Mouse (Mus musculus): ENCODE measurements at regions not wholly inside any gene's neighbourhood (a gene's known extent, or its start where the extent isn't known, plus 50 kb on each side); places are given as distances from the start of the nearest gene placed in this dataset.

DNA sequence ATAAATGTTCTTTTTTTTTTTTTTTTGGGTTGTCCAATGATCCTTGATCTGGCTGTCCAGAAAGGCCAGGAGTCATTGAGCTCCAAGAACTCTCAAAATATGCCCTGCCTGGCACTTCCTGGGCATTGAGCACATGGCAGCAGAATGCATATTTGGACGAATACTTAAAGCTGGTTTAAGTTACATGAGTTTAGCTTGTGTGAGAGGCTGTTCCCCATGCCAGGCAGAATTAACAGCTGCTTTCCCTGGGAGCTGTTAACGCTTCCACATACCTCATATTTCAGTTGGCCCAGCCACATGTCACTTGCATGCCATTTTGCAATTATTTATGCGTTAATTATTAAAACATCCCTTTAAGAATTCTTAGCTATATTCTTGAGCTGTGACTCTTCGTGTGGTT, 56.6 kb upstream of the Ankfn1 start:
- ATAC-seq (ENCODE audit: insufficient number of reproducible peaks, low FRiP score, low TSS enrichment, low read depth), result no peak
- Histone ChIP-seq H3K36me3 (ENCODE audit: control insufficient read depth, insufficient read depth, low read length) (no peaks in the 10 kb centered on the region), H3K4me3 (ENCODE audit: low read depth, low read length) (no peak overlapping the region), H3K4me1 (ENCODE audit: control insufficient read depth, insufficient read depth, low read length) (no peaks in the 10 kb centered on the region), H3K4me2 (ENCODE audit: low read depth, severe bottlenecking) (no peak overlapping the region), H3K9ac (ENCODE audit: low read length) (no peak overlapping the region), H3K9me3 (ENCODE audit: control insufficient read depth, low read length) (no peaks in the 10 kb centered on the region), H3K27me3 (ENCODE audit: control insufficient read depth, insufficient read depth, low read length) (no peaks in the 10 kb centered on the region), H3K27ac (replicated peaks; ENCODE audit: low read depth, low read length) (no peak overlapping the region)
- DNase-seq (ENCODE audit: low spot score), result no peak
- 68% methylated on average over 4 of the region's 4 CpGs for WGBS

DNA sequence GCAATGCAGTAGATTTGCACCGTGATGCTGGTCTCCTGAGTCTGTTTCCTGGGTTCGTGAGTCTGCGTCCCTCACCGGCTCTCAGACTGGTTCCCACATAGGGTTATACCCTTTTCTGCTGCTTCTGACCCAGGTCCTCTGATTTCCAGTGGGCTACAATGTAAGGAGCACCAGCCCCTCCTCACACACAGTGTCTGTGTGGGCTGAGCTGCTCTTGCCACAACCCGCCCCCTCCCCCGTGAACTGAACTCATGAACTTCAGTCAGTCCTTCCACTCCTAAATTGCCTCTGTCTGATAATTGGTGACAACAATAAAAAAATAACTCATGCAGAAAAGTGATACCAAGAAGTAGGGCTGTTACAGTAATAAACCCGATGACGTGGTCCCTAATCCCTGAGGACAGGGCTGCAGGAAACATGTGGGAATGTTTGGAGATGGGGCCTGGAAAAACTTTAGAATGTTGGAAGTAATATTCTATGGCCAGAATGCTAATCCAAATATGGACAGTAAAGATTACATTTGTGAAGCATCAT, 54.2 kb upstream of the Ankfn1 start:
- Histone ChIP-seq H3K27ac (replicated peaks; ENCODE audit: low read depth, low read length) (no peak overlapping the region), H3K4me2 (ENCODE audit: low read depth, severe bottlenecking) (no peak overlapping the region), H3K4me3 (ENCODE audit: low read depth, low read length) (no peak overlapping the region), H3K27me3 (ENCODE audit: control insufficient read depth, insufficient read depth, low read length) (no peaks in the 10 kb centered on the region), H3K4me1 (ENCODE audit: control insufficient read depth, insufficient read depth, low read length) (no peaks in the 10 kb centered on the region), H3K36me3 (ENCODE audit: control insufficient read depth, insufficient read depth, low read length) (no peaks in the 10 kb centered on the region), H3K9ac (ENCODE audit: low read length) (no peak overlapping the region), H3K9me3 (ENCODE audit: control insufficient read depth, low read length) (no peaks in the 10 kb centered on the region)
- WGBS, result 87% methylated on average over 8 of the region's 8 CpGs
- ATAC-seq (ENCODE audit: insufficient number of reproducible peaks, low FRiP score, low TSS enrichment, low read depth) (no peak), DNase-seq (ENCODE audit: low spot score) (no peak)
